Comparison of ENCODE assay signal across 9 mouse cellular contexts in the genomic region with DNA sequence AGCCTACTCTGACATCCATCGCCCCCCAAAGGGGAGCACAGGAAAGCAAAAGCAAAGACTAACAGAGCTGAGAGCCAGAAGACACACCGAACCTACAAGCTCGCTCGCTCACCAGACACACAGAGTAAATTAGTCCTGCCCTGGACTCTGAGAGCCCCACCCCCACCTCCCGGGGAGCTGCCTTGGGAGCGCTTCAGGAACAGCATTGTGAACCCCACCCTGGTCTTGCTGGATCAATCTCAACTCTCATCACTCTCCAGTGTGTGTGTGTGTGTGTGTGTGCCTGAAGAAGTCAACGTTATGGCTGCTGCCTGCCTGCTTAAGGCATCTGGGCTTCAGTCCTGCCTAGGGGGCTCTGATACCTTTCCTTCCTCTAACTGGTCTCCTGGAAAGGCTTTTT. TPM values are rescaled to one million over a fixed set of nuclear protein-coding genes. Genes with fewer than 3 reads are reported as not detected.
A peak's percentile ranks its signal among the peaks of the same experiment; 100 is the strongest.
DNase-seq lines count a peak whose midpoint lies in the region; ATAC-seq lines count a peak whose summit lies in the region.
"Had no signal": no experiment of that assay in that cellular context is flagged by ENCODE, and none has a peak within 500 bp of the region (broad histone marks: within the 10 kb centered on the region; RNA-seq: fewer than 3 reads in every experiment).

No protein-coding gene starts in this region.

- no peaks in the 10 kb centered on the region for H3K36me3 ChIP-seq in midbrain, embryonic 16.5 days (ENCODE audit: control insufficient read depth, insufficient read depth, low read length)
- H3K36me3 ChIP-seq in midbrain, embryonic 10.5 days = no peaks in the 10 kb centered on the region
- H3K36me3 ChIP-seq in heart, embryonic 16.5 days (ENCODE audit: control insufficient read depth, insufficient read depth) = no peaks in the 10 kb centered on the region
- no peaks in the 10 kb centered on the region for H3K36me3 ChIP-seq in stomach, embryonic 15.5 days

- no peaks in the 10 kb centered on the region for H3K27me3 ChIP-seq in midbrain, embryonic 16.5 days (ENCODE audit: control insufficient read depth, insufficient read depth, low read depth, low read length)
- peaks cover 50% of the 10 kb centered on the region for H3K27me3 ChIP-seq in midbrain, embryonic 10.5 days (ENCODE audit: low read depth, poor library complexity, severe bottlenecking)
- H3K27me3 ChIP-seq in heart, embryonic 16.5 days (ENCODE audit: control insufficient read depth, insufficient read depth, low read length) = peaks cover 12% of the 10 kb centered on the region
- peaks cover 11% of the 10 kb centered on the region; the same call in 1 of the 2 replicates for H3K27me3 ChIP-seq in stomach, embryonic 15.5 days (replicated peaks)

- 15% methylated on average over 7 of the region's 7 CpGs for WGBS in midbrain, embryonic 16.5 days
- 31% methylated on average over 7 of the region's 7 CpGs for WGBS in midbrain, embryonic 10.5 days
- WGBS in heart, embryonic 16.5 days = 12% methylated on average over 7 of the region's 7 CpGs
- 10% methylated on average over 7 of the region's 7 CpGs for WGBS in stomach, embryonic 15.5 days

- H3K27ac ChIP-seq in midbrain, embryonic 16.5 days (ENCODE audit: low read length) = no peak overlapping the region
- no peak overlapping the region for H3K27ac ChIP-seq in midbrain, embryonic 10.5 days (replicated peaks)
- no peak overlapping the region for H3K27ac ChIP-seq in heart, embryonic 16.5 days (ENCODE audit: low read length)
- H3K27ac ChIP-seq in stomach, embryonic 15.5 days = no peak overlapping the region

- intact Hi-C loops in left cerebral cortex, postnatal 4 days (cut with DNase I) = loop anchor here (5.0 to 10.0 kb wide), 2 partner anchors 182 to 380 kb away; no protein-coding TSS in a partner anchor

- no peaks in the 10 kb centered on the region for H3K9me3 ChIP-seq in midbrain, embryonic 16.5 days (replicated peaks; ENCODE audit: control insufficient read depth, low read length, poor library complexity, severe bottlenecking)
- no peaks in the 10 kb centered on the region for H3K9me3 ChIP-seq in midbrain, embryonic 10.5 days (replicated peaks)
- H3K9me3 ChIP-seq in heart, embryonic 16.5 days (replicated peaks; ENCODE audit: control insufficient read depth, low read length) = peaks cover 3% of the 10 kb centered on the region; the same call in 1 of the 2 replicates
- H3K9me3 ChIP-seq in stomach, embryonic 15.5 days = no peaks in the 10 kb centered on the region

- ATAC-seq in midbrain, embryonic 16.5 days = no peak
- no peak for ATAC-seq in heart, embryonic 16.5 days (replicated peaks; ENCODE audit: extremely low read depth, insufficient read depth, low FRiP score)
- ATAC-seq in stomach, embryonic 15.5 days (ENCODE audit: insufficient read depth, low FRiP score, low read depth) = no peak
- ATAC-seq: inflammation-experienced regulatory T-cells, adult 6 months had no signal

- peak overlapping the region; percentile 5; the same call in 1 of the 2 replicates for H3K4me2 ChIP-seq in midbrain, embryonic 16.5 days (ENCODE audit: low read length)
- peak overlapping the region; percentile 37 for H3K4me2 ChIP-seq in heart, embryonic 16.5 days (ENCODE audit: low read depth, low read length)
- H3K4me2 ChIP-seq in stomach, embryonic 15.5 days = peak overlapping the region; percentile 26; the same call in 1 of the 2 replicates

- peak; percentile 18 for DNase-seq in embryo, embryonic 11 days
- DNase-seq in embryo, embryonic 10 days (ENCODE audit: low spot score) = no peak
- no peak for DNase-seq in midbrain, embryonic 10.5 days (ENCODE audit: low spot score)
- DNase-seq in thymus, adult 18-20 months = no peak
- no peak for DNase-seq in left cerebral cortex, postnatal 4 days

- H3K4me1 ChIP-seq in midbrain, embryonic 16.5 days (ENCODE audit: control insufficient read depth, insufficient read depth, low read length) = peaks cover 19% of the 10 kb centered on the region
- peaks cover 28% of the 10 kb centered on the region for H3K4me1 ChIP-seq in midbrain, embryonic 10.5 days
- peaks cover 5% of the 10 kb centered on the region; the same call in 1 of the 2 replicates for H3K4me1 ChIP-seq in heart, embryonic 16.5 days (ENCODE audit: control insufficient read depth, insufficient read depth, low read length)
- H3K4me1 ChIP-seq in stomach, embryonic 15.5 days = 0 out of 2 replicates have a peak, but pooled peaks cover 4% of the 10 kb centered on the region

- H3K4me3 ChIP-seq in midbrain, embryonic 16.5 days (ENCODE audit: low read depth, low read length) = no peak overlapping the region
- H3K4me3 ChIP-seq in midbrain, embryonic 10.5 days = no peak overlapping the region
- no peak overlapping the region for H3K4me3 ChIP-seq in heart, embryonic 16.5 days (ENCODE audit: low read length)
- no peak overlapping the region for H3K4me3 ChIP-seq in stomach, embryonic 15.5 days (replicated peaks)

- no peak overlapping the region for H3K9ac ChIP-seq in midbrain, embryonic 16.5 days (ENCODE audit: low read depth, low read length)
- no peak overlapping the region for H3K9ac ChIP-seq in heart, embryonic 16.5 days (ENCODE audit: low read length)
- no peak overlapping the region for H3K9ac ChIP-seq in stomach, embryonic 15.5 days

RNA-seq across cellular contexts. Expression of gene Apba1, which starts 1.7 kb away (rescaled TPM):
- polyA plus RNA-seq in midbrain, embryonic 16.5 days (2015; fragmentation: Nextera tagmentation; extraction: Ambion mirVana) = 10.9 and 12.3 TPM in 2 replicates
- polyA plus RNA-seq in midbrain, embryonic 10.5 days (2016; fragmentation: Nextera tagmentation; extraction: Ambion mirVana) = 0.22 and 0.76 TPM in 2 replicates
- polyA plus RNA-seq in heart, embryonic 16.5 days (2015; fragmentation: Nextera tagmentation; extraction: Ambion mirVana) = 0.30 and 0.37 TPM in 2 replicates
- 0.55 and 0.62 TPM in 2 replicates for polyA plus RNA-seq in stomach, embryonic 15.5 days (2015; fragmentation: Nextera tagmentation; extraction: Ambion mirVana)
- total RNA-seq in left cerebral cortex, postnatal 4 days (2021) = 100 to 1,000 TPM; 177 to 198 TPM
